In the genomic region with DNA sequence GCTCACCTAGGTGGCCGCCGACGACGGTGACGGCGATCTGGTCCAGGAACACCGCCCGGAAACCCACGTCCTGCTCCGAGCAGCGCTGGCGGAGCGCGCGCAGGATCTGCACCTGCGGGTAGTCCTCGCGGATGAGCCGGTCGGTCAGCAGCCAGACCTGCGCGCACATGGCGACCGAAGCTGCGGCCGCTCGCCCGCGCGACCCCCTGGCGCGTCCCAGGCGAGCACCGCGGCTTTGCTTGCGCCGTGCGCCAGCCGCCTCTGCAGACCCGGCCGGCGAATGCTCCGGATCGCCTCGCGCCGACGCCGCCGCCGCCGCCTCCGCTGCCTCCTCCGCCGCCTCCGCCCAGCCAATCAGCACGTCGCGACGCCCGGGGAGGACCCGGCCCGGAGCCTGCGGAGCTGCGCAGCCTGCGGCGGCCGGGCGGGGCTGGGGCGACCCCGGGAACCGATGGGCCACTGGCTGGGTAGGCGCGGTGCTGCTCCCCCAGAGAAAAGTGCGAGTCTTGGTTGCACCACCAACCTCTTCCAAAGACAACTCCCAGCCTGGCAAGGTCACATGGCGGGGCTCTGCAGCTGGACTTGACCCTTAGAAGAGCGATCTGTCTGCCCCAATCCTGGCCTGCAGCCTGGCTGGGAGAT, we compare ENCODE assay signal across 9 mouse cellular contexts. TPM values are rescaled to one million over a fixed set of nuclear protein-coding genes. Genes with fewer than 3 reads are reported as not detected.
DNase-seq lines count a peak whose midpoint lies in the region; ATAC-seq lines count a peak whose summit lies in the region.
"Had no signal": no experiment of that assay in that cellular context is flagged by ENCODE, and none has a peak within 500 bp of the region (broad histone marks: within the 10 kb centered on the region; RNA-seq: fewer than 3 reads in every experiment).

A gene (minus strand): TSS at position 338 of the 642 bp plus-strand sequence.

- H3K27me3 ChIP-seq in forebrain, embryonic 13.5 days = peaks cover 4% of the 10 kb centered on the region; the same call in 1 of the 2 replicates
- H3K27me3 ChIP-seq in heart, embryonic 15.5 days = peaks cover 24% of the 10 kb centered on the region
- peaks cover 57% of the 10 kb centered on the region for H3K27me3 ChIP-seq in liver, embryonic 12.5 days (replicated peaks)
- peaks cover 22% of the 10 kb centered on the region for H3K27me3 ChIP-seq in stomach, embryonic 15.5 days (replicated peaks)

- DNase-seq in CD4-positive, CD25-positive, alpha-beta regulatory T cell, adult 2 months (ENCODE audit: low read depth, low spot score) = peak; percentile 67
- DNase-seq in c-Kit-positive CD71-negative TER-119-negative erythroid progenitor cells, embryonic 14.5 days (ENCODE audit: low read depth) = peak; percentile 22
- DNase-seq in kidney, postnatal 10 days = peak; percentile 82
- peak; percentile 79 for DNase-seq in neural tube, embryonic 10.5 days (ENCODE audit: extremely low spot score, low spot score)

- H3K4me2 ChIP-seq in forebrain, embryonic 13.5 days = peak within 1 kb of the TSS; percentile 78
- H3K4me2 ChIP-seq in heart, embryonic 15.5 days = peak within 1 kb of the TSS; percentile 93
- peak within 1 kb of the TSS; percentile 76 for H3K4me2 ChIP-seq in liver, embryonic 12.5 days
- peak within 1 kb of the TSS; percentile 94 for H3K4me2 ChIP-seq in stomach, embryonic 15.5 days

- no peaks in the 10 kb centered on the region for H3K36me3 ChIP-seq in forebrain, embryonic 13.5 days (ENCODE audit: poor library complexity, severe bottlenecking)
- no peaks in the 10 kb centered on the region for H3K36me3 ChIP-seq in heart, embryonic 15.5 days
- no peaks in the 10 kb centered on the region for H3K36me3 ChIP-seq in liver, embryonic 12.5 days
- H3K36me3 ChIP-seq in stomach, embryonic 15.5 days = no peaks in the 10 kb centered on the region
- H3K36me3 ChIP-seq: G1E had no signal

- no peaks in the 10 kb centered on the region for H3K9me3 ChIP-seq in forebrain, embryonic 13.5 days (replicated peaks)
- H3K9me3 ChIP-seq in heart, embryonic 15.5 days (replicated peaks) = no peaks in the 10 kb centered on the region
- H3K9me3 ChIP-seq in liver, embryonic 12.5 days (replicated peaks) = no peaks in the 10 kb centered on the region
- H3K9me3 ChIP-seq in stomach, embryonic 15.5 days = no peaks in the 10 kb centered on the region

- H3K4me1 ChIP-seq in forebrain, embryonic 13.5 days = peaks cover 12% of the 10 kb centered on the region; the same call in 1 of the 2 replicates
- peaks cover 8% of the 10 kb centered on the region for H3K4me1 ChIP-seq in heart, embryonic 15.5 days (replicated peaks)
- H3K4me1 ChIP-seq in liver, embryonic 12.5 days = peaks cover 5% of the 10 kb centered on the region; the same call in 1 of the 2 replicates
- no peaks in the 10 kb centered on the region for H3K4me1 ChIP-seq in stomach, embryonic 15.5 days

- peak within 1 kb of the TSS; percentile 76 for H3K9ac ChIP-seq in forebrain, embryonic 13.5 days
- peak within 1 kb of the TSS; percentile 65 for H3K9ac ChIP-seq in heart, embryonic 15.5 days
- peak within 1 kb of the TSS; percentile 31; the same call in 1 of the 2 replicates for H3K9ac ChIP-seq in liver, embryonic 12.5 days
- no peak within 1 kb of the TSS for H3K9ac ChIP-seq in stomach, embryonic 15.5 days

- peak; percentile 95 for ATAC-seq in forebrain, embryonic 13.5 days
- peak; percentile 87 for ATAC-seq in heart, embryonic 15.5 days (replicated peaks; ENCODE audit: insufficient number of reproducible peaks, insufficient read depth, low FRiP score, low read depth)
- peak; percentile 62; the same call in 1 of the 2 replicates for ATAC-seq in liver, embryonic 12.5 days
- ATAC-seq in stomach, embryonic 15.5 days (ENCODE audit: insufficient read depth, low FRiP score, low read depth) = peak; percentile 75; the same call in 1 of the 2 replicates

- H3K4me3 ChIP-seq in forebrain, embryonic 13.5 days = peak within 1 kb of the TSS; percentile 61
- peak within 1 kb of the TSS; percentile 67 for H3K4me3 ChIP-seq in heart, embryonic 15.5 days
- H3K4me3 ChIP-seq in liver, embryonic 12.5 days = peak within 1 kb of the TSS; percentile 54
- peak within 1 kb of the TSS; percentile 59 for H3K4me3 ChIP-seq in stomach, embryonic 15.5 days (replicated peaks)

- under 1% methylated on average over 65 of the region's 77 CpGs for WGBS in forebrain, embryonic 13.5 days
- WGBS in heart, embryonic 15.5 days = under 1% methylated on average over 67 of the region's 77 CpGs
- WGBS in liver, embryonic 12.5 days (ENCODE audit: insufficient replicate concordance) = under 1% methylated on average over 60 of the region's 77 CpGs
- WGBS in stomach, embryonic 15.5 days = under 1% methylated on average over 75 of the region's 77 CpGs

- peak within 1 kb of the TSS; percentile 52; the same call in 1 of the 2 replicates for H3K27ac ChIP-seq in forebrain, embryonic 13.5 days
- peak within 1 kb of the TSS; percentile 46; the same call in 1 of the 2 replicates for H3K27ac ChIP-seq in heart, embryonic 15.5 days
- H3K27ac ChIP-seq in liver, embryonic 12.5 days = no peak within 1 kb of the TSS
- H3K27ac ChIP-seq in stomach, embryonic 15.5 days = no peak within 1 kb of the TSS

RNA-seq across cellular contexts. Expression of the gene that starts here (rescaled TPM):
- polyA plus RNA-seq in forebrain, embryonic 13.5 days (2015; fragmentation: Nextera tagmentation; extraction: Ambion mirVana) = 12.2 and 12.6 TPM in 2 replicates
- polyA plus RNA-seq in heart, embryonic 15.5 days (2015; fragmentation: Nextera tagmentation; extraction: Ambion mirVana) = 4.1 and 4.2 TPM in 2 replicates
- polyA plus RNA-seq in liver, embryonic 12.5 days (2016; fragmentation: Nextera tagmentation; extraction: Ambion mirVana) = 0.04 and 0.08 TPM in 2 replicates
- 0.82 and 0.92 TPM in 2 replicates for polyA plus RNA-seq in stomach, embryonic 15.5 days (2015; fragmentation: Nextera tagmentation; extraction: Ambion mirVana)
- polyA plus RNA-seq: G1E had no signal

Comparison
In these comparisons a context has a peak if more than half of its experiments do, and no peak if none do; other contexts are left out.
1. Peak in ATAC-seq, H3K4me3 ChIP-seq, H3K9ac ChIP-seq and H3K4me2 ChIP-seq in liver, embryonic 12.5 days; RNA of the gene not detected or under 1 TPM.
2. Peak in ATAC-seq, H3K4me3 ChIP-seq and H3K4me2 ChIP-seq in stomach, embryonic 15.5 days; RNA of the gene not detected or under 1 TPM.
3. DNase-seq: peak in every context shown above with its lines; median percentile 82 in kidney, postnatal 10 days; 79 in neural tube, embryonic 10.5 days; 67 in CD4-positive, CD25-positive, alpha-beta regulatory T cell, adult 2 months; 22 in c-Kit-positive CD71-negative TER-119-negative erythroid progenitor cells, embryonic 14.5 days.
4. H3K27ac ChIP-seq: peak in forebrain, embryonic 13.5 days (single experiment) and heart, embryonic 15.5 days (single experiment); none in liver, embryonic 12.5 days (single experiment) and stomach, embryonic 15.5 days (single experiment).
5. Peak in every context shown above with its lines, with median percentiles within 50 percentile points of each other: ATAC-seq, H3K4me2 ChIP-seq and H3K4me3 ChIP-seq.